Mouse (Mus musculus) heart, adult 2 months (tissue): ENCODE measurements around the gene Lsm10. TPM values are rescaled to one million over a fixed set of nuclear protein-coding genes. Genes with fewer than 3 reads are reported as not detected.

ENCODE experiments used
- DNase-seq, 2 experiments: peaks; one replicate each; pipeline ENCODE4 v3.0.0; 2021
- H3K27ac ChIP-seq: fragments of 200-600 bp; 2 replicates; pipeline ENCODE4 v1.8.1; 2022
- H3K27me3 ChIP-seq: fragments of 200-500 bp; 2 replicates; pipeline ENCODE4 v1.6.1; 2012; ENCODE audit warnings: mild to moderate bottlenecking, low read length, inconsistent platforms, mixed read lengths; ENCODE audit not compliant: control insufficient read depth, insufficient read depth
- H3K36me3 ChIP-seq: fragments of 200-500 bp; 2 replicates; pipeline ENCODE4 v1.6.1; 2012; ENCODE audit warnings: low read length, inconsistent platforms; ENCODE audit not compliant: control insufficient read depth, insufficient read depth
- H3K4me1 ChIP-seq: fragments of 200-500 bp; 2 replicates; pipeline ENCODE4 v1.6.1; 2011; ENCODE audit warnings: low read length; ENCODE audit not compliant: control insufficient read depth, insufficient read depth
- H3K4me3 ChIP-seq: fragments of 200-600 bp; 2 replicates; pipeline ENCODE4 v1.8.1; 2022
- H3K79me2 ChIP-seq: fragments of 200-500 bp; replicated peaks from 2 replicates; pipeline ENCODE4 v1.6.1; 2012; ENCODE audit warnings: mild to moderate bottlenecking, inconsistent platforms, low read length, moderate library complexity, mixed read lengths; ENCODE audit not compliant: control insufficient read depth, insufficient read depth
- H3K9ac ChIP-seq: fragments of 200-500 bp; 2 replicates; pipeline ENCODE4 v1.6.1; 2012; ENCODE audit warnings: low read depth, mild to moderate bottlenecking, control low read depth, inconsistent platforms, low read length, mixed read lengths
- CTCF ChIP-seq: fragments of 200-600 bp; IDR thresholded peaks from 2 replicates; pipeline ENCODE4 v1.8.1; 2022; ENCODE audit warnings: antibody characterized with exemption, mild to moderate bottlenecking, moderate library complexity
- EP300 ChIP-seq: fragments of 200-500 bp; IDR thresholded peaks from 2 replicates; pipeline ENCODE4 v1.6.1; 2011; ENCODE audit warnings: low read depth, low read length, control low read depth; ENCODE audit not compliant: insufficient read depth
- POLR2A ChIP-seq: fragments of 200-500 bp; IDR thresholded peaks from 2 replicates; pipeline ENCODE4 v1.6.1; 2011; ENCODE audit warnings: mild to moderate bottlenecking, low read depth, low read length, control low read depth; ENCODE audit not compliant: insufficient read depth
- WGBS: fragments of 180-500 bp; shearing (Covaris S2); methylation state at CpG from one replicate; pipeline ENCODE4 v1.1.7; 2018; 5-methylcytosine and 5-hydroxymethylcytosine counted together
- intact Hi-C: fragments of 180-260 bp; cut with DNase I; formaldehyde crosslinking; loops from one replicate; pipeline ENCODE4 v1.15.1; 2025
- polyA plus RNA-seq: library from polyadenylated mRNA; depleted of rRNA; stranded (reverse); fragments of >200 nt; gene quantifications from 2 replicates; pipeline ENCODE4 v1.2.3, GENCODE M21; 2012; rRNA removed
- total RNA-seq, 2 experiments: library from RNA; stranded (reverse); gene quantifications; 2 replicates each; pipeline ENCODE4 v1.2.3; 2021

Lsm10 gene
- total and polyA plus RNA-seq, 3 experiments: 17.0 to 33.1 (median 18.9) TPM

- intact Hi-C loops: no loop called here
- 44% methylated on average over 5 of the region's 5 CpGs for WGBS
- H3K27ac ChIP-seq: peak overlapping the region; percentile 36; the same call in 1 of the 2 replicates
Measured at GRCm38 (mm10) chr4:126141021-126141420, 44.6 kb downstream of the Lsm10 start.

GRCm38 (mm10) chr4:126145396-126145795, 49.0 kb downstream of the Lsm10 start:
- TF ChIP-seq POLR2A: no peak
- no peak for TF ChIP-seq EP300
- peak; percentile 47 for TF ChIP-seq CTCF
- H3K27ac ChIP-seq: peak overlapping the region; percentile 38
- H3K4me3 ChIP-seq: no peak overlapping the region
- peaks cover 18% of the 10 kb centered on the region for H3K4me1 ChIP-seq
- no peak overlapping the region for H3K9ac ChIP-seq
- no peaks in the 10 kb centered on the region; the same call in 1 of the 2 replicates for H3K36me3 ChIP-seq
- 25% methylated on average over 4 of the region's 4 CpGs for WGBS
- no peaks in the 10 kb centered on the region for H3K79me2 ChIP-seq
- DNase-seq: peak in 1 of 2 experiments; percentile 36
- intact Hi-C loops: no loop called here
- H3K27me3 ChIP-seq: no peaks in the 10 kb centered on the region

More at GRCm38 (mm10) chr4:126141021-126141420, 44.6 kb downstream of the Lsm10 start:
- no peaks in the 10 kb centered on the region for H3K27me3 ChIP-seq
- no peaks in the 10 kb centered on the region for H3K79me2 ChIP-seq
- H3K36me3 ChIP-seq: no peaks in the 10 kb centered on the region
- peaks cover 10% of the 10 kb centered on the region for H3K4me1 ChIP-seq
- peak in 1 of 2 experiments; percentile 22 for DNase-seq
- H3K9ac ChIP-seq: no peak overlapping the region
- no peak overlapping the region for H3K4me3 ChIP-seq
- TF ChIP-seq CTCF (no peak), POLR2A (no peak), EP300 (no peak)

DNA sequence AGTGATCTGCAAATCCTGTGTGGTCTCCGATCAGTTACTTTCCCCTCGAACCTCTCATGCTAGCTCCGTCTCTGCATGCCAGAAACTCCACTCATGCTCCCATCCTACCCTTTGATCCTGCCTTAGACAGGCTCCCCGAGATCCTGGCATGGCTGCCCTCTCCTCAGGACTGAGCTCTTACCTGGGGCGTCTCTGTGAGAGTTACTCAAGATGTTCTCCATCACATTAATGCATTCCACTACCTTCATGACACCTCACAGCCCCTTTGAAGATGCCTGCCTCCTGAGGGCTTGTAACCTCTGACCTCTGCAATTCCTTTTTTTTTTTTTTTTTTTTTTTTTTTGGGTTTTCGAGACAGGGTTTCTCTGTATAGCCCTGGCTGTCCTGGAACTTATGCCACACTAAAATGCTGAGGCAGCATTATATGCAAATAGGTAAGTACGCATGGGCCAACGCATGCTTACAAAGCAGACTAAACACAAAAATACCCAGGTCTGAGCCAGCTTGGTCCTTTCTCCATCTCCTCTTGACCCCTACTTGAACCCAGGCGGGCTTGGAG, 50.6 kb downstream of the Lsm10 start:
- H3K79me2 ChIP-seq: no peaks in the 10 kb centered on the region
- no peaks in the 10 kb centered on the region; the same call in 1 of the 2 replicates for H3K36me3 ChIP-seq
- H3K9ac ChIP-seq: no peak overlapping the region
- TF ChIP-seq EP300 (no peak), POLR2A (no peak), CTCF (no peak)
- intact Hi-C loops: loop anchor here (2.0 kb wide), 1 partner anchor 34 kb away; no protein-coding TSS in a partner anchor
- H3K4me1 ChIP-seq: peaks cover 20% of the 10 kb centered on the region
- no peaks in the 10 kb centered on the region for H3K27me3 ChIP-seq
- H3K4me3 ChIP-seq: no peak overlapping the region
- no peak for DNase-seq
- 67% methylated on average over 9 of the region's 9 CpGs for WGBS
- peak overlapping the region; percentile 95 for H3K27ac ChIP-seq

DNA sequence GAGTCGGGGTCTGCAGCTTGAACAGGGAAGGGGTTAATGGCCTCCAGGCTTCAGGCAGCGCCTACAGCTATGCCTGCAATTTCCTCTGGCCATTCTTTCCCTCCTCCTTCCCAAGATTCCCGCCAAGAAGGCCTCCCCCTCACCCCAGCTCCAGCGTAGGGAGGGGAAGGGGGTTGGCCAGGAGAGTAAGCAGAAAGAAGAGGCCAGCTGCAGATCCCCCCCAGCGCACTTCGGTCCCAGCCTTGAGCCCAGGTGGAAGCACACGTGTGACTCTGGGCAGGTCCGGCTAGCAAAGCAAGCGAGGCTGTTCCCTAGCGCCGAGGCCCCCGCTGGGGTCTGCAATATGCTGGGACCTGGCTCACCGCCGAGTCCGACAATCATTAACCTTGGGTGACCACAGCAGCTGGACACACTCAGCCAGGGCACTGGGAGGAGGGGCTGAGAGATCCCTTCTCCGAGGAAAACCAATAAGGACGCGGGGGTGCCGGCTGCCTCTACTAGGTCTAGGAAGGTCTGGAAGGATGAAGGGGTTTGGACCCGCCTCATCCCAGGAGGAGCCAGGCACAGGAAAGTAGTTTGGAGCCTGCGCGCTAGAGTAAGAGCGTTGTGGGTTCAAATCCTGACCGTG, 51.2 kb downstream of the Lsm10 start, which contains the start of gene Eva1b:
Gene Eva1b, plus strand, starts transcription at position 212 of the 628 bp plus-strand sequence.
- no peaks in the 10 kb centered on the region for H3K79me2 ChIP-seq
- H3K27me3 ChIP-seq: no peaks in the 10 kb centered on the region
- DNase-seq: peak; percentile 72
- peaks cover 20% of the 10 kb centered on the region for H3K4me1 ChIP-seq
- no peaks in the 10 kb centered on the region; the same call in 1 of the 2 replicates for H3K36me3 ChIP-seq
- 15% methylated on average over 24 of the region's 24 CpGs for WGBS
- H3K4me3 ChIP-seq: peak within 1 kb of the TSS; percentile 61
- no peak for TF ChIP-seq CTCF
- no peak for TF ChIP-seq EP300
- no peak for TF ChIP-seq POLR2A
- peak within 1 kb of the TSS; percentile 95 for H3K27ac ChIP-seq
- H3K9ac ChIP-seq: peak within 1 kb of the TSS; percentile 91
- intact Hi-C loops: loop anchor here (2.0 kb wide), 1 partner anchor 35 kb away; no protein-coding TSS in a partner anchor

Other genes starting within 250 kb of the Lsm10 start
- gene Csf3r, start 72.1 kb upstream of the Lsm10 start, total RNA-seq: 1 to 10 TPM; 1.6 to 1.8 TPM
- gene Csf3r, start 72.1 kb upstream of the Lsm10 start, polyA plus RNA-seq: 2.9 and 9.0 TPM in 2 replicates
- gene Mrps15, start 49.7 kb upstream of the Lsm10 start, total RNA-seq: 10 to 100 TPM; 74.9 to 78.1 TPM
- 33.7 and 40.4 TPM in 2 replicates for gene Mrps15, start 49.7 kb upstream of the Lsm10 start, polyA plus RNA-seq
- 1 to 10 TPM; 1.6 to 2.8 TPM for gene Oscp1, start 38.1 kb upstream of the Lsm10 start, total RNA-seq
- 1.00 and 1.2 TPM in 2 replicates for gene Oscp1, start 38.1 kb upstream of the Lsm10 start, polyA plus RNA-seq
- 10 to 100 TPM; 41.6 to 53.8 TPM for gene Stk40, start 7.3 kb downstream of the Lsm10 start, total RNA-seq
- gene Stk40, start 7.3 kb downstream of the Lsm10 start, polyA plus RNA-seq: 36.3 and 36.7 TPM in 2 replicates
- 10 to 100 TPM in 1 of 2 experiments, 1 to 10 TPM in 1; 9.5 to 11.9 TPM for gene Eva1b, start 51.1 kb downstream of the Lsm10 start, total RNA-seq
- gene Eva1b, start 51.1 kb downstream of the Lsm10 start, polyA plus RNA-seq: 15.2 and 19.7 TPM in 2 replicates
- gene Sh3d21, start 66.9 kb downstream of the Lsm10 start, total RNA-seq: 1 to 10 TPM; 1.5 to 2.7 TPM
- gene Sh3d21, start 66.9 kb downstream of the Lsm10 start, polyA plus RNA-seq: 1.9 and 2.0 TPM in 2 replicates
- gene Thrap3, start 106.1 kb downstream of the Lsm10 start, total RNA-seq: 100 to 1,000 TPM; 100 to 118 TPM
- gene Thrap3, start 106.1 kb downstream of the Lsm10 start, polyA plus RNA-seq: 37.9 and 61.4 TPM in 2 replicates
- gene Map7d1, start 159.7 kb downstream of the Lsm10 start, total RNA-seq: 100 to 1,000 TPM; 253 to 267 TPM
- gene Map7d1, start 159.7 kb downstream of the Lsm10 start, polyA plus RNA-seq: 149 and 161 TPM in 2 replicates
- 10 to 100 TPM; 46.3 to 49.5 TPM for gene Trappc3, start 165.7 kb downstream of the Lsm10 start, total RNA-seq
- gene Trappc3, start 165.7 kb downstream of the Lsm10 start, polyA plus RNA-seq: 41.0 and 65.9 TPM in 2 replicates
- under 1 TPM; 0.57 to 0.66 TPM for gene Col8a2, start 190.2 kb downstream of the Lsm10 start, total RNA-seq
- gene Col8a2, start 190.2 kb downstream of the Lsm10 start, polyA plus RNA-seq: 0.45 and 0.91 TPM in 2 replicates
- gene Adprhl2, start 225.1 kb downstream of the Lsm10 start, total RNA-seq: 10 to 100 TPM; 12.9 to 13.0 TPM
- gene Adprhl2, start 225.1 kb downstream of the Lsm10 start, polyA plus RNA-seq: 14.7 and 16.0 TPM in 2 replicates
- under 1 TPM; 0.37 to 0.39 TPM for gene Tekt2, start 229.1 kb downstream of the Lsm10 start, total RNA-seq
- 1.5 and 1.9 TPM in 2 replicates for gene Tekt2, start 229.1 kb downstream of the Lsm10 start, polyA plus RNA-seq